Mouse (Mus musculus): ENCODE data around the gene Hspb2.

The Hspb2 gene

DNA sequence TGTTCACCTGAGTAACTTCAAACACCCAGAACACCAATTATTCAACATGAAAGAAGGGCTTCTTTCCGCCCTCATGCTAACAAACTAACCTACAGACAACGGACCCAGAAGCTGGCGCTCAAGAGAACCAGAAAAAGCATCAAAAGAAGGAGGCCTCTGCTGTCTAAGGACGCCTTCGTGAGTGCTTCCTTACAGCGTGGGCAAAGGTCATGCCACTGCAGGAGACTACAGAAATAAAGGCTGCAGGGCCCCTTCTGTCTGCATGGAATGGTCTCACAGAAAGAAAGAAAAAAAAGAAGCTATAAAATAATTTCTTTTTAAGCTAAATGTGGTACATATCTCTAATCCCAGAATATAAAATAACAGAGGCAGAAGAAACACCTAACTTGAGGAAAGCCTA is 47.2 kb downstream of the Hspb2 start:
- DNase-seq, result no peak
